Mouse (Mus musculus): ENCODE data around the gene Lrrc25. TPM values are rescaled to one million over a fixed set of nuclear protein-coding genes. Genes with fewer than 3 reads are reported as not detected.

The Lrrc25 gene
- polyA plus RNA-seq, 1 experiment: 1.4 TPM

GRCm38 (mm10) chr8:70663691-70664090 is 47.7 kb downstream of the Lrrc25 start:
- no peak overlapping the region for H3K4me3 ChIP-seq (ENCODE audit: insufficient read depth, low read length)
- peaks cover 4% of the 10 kb centered on the region for H3K4me1 ChIP-seq (ENCODE audit: control insufficient read depth, insufficient read depth, low read length)
- H3K27ac ChIP-seq (ENCODE audit: insufficient read depth, low read length): no peak overlapping the region
- TF ChIP-seq CTCF (IDR thresholded peaks at IDR 0.05; ENCODE audit: extremely low read depth, insufficient read depth, low read length): no peak
- no peak for TF ChIP-seq POLR2A (IDR thresholded peaks at IDR 0.05; ENCODE audit: extremely low read depth, insufficient read depth, low read length)

- H3K4me1 ChIP-seq (ENCODE audit: control insufficient read depth, insufficient read depth, low read length): peaks cover 4% of the 10 kb centered on the region
- TF ChIP-seq CTCF (IDR thresholded peaks at IDR 0.05; ENCODE audit: extremely low read depth, insufficient read depth, low read length) (no peak), POLR2A (IDR thresholded peaks at IDR 0.05; ENCODE audit: extremely low read depth, insufficient read depth, low read length) (no peak)
- no peak overlapping the region for H3K27ac ChIP-seq (ENCODE audit: insufficient read depth, low read length)
- H3K4me3 ChIP-seq (ENCODE audit: insufficient read depth, low read length): no peak overlapping the region
These were observed 48.7 kb downstream of the Lrrc25 start for GRCm38 (mm10) chr8:70664631-70665030.

GRCm38 (mm10) chr8:70665599-70665998 is 49.6 kb downstream of the Lrrc25 start:
- peaks cover 2% of the 10 kb centered on the region for H3K4me1 ChIP-seq (ENCODE audit: control insufficient read depth, insufficient read depth, low read length)
- TF ChIP-seq CTCF (IDR thresholded peaks at IDR 0.05; ENCODE audit: extremely low read depth, insufficient read depth, low read length) (no peak), POLR2A (IDR thresholded peaks at IDR 0.05; ENCODE audit: extremely low read depth, insufficient read depth, low read length) (no peak)
- H3K4me3 ChIP-seq (ENCODE audit: insufficient read depth, low read length): no peak overlapping the region
- no peak overlapping the region for H3K27ac ChIP-seq (ENCODE audit: insufficient read depth, low read length)

GRCm38 (mm10) chr8:70667071-70667470 is 51.1 kb downstream of the Lrrc25 start:
- Histone ChIP-seq H3K4me1 (ENCODE audit: control insufficient read depth, insufficient read depth, low read length) (peaks cover 2% of the 10 kb centered on the region), H3K27ac (ENCODE audit: insufficient read depth, low read length) (no peak overlapping the region), H3K4me3 (ENCODE audit: insufficient read depth, low read length) (no peak overlapping the region)
- no peak for TF ChIP-seq CTCF (IDR thresholded peaks at IDR 0.05; ENCODE audit: extremely low read depth, insufficient read depth, low read length)
- TF ChIP-seq POLR2A (IDR thresholded peaks at IDR 0.05; ENCODE audit: extremely low read depth, insufficient read depth, low read length): no peak

Other genes with a start within 250 kb of the Lrrc25 start
- gene Comp, start 242.6 kb upstream of the Lrrc25 start, polyA plus RNA-seq (2012; rRNA removed): 0.19 and 0.36 TPM in 2 replicates
- 113 and 115 TPM in 2 replicates for gene Crtc1, start 176.6 kb upstream of the Lrrc25 start, polyA plus RNA-seq (2012; rRNA removed)
- gene Klhl26, start 139.2 kb upstream of the Lrrc25 start, polyA plus RNA-seq (2012; rRNA removed): 66.9 and 70.9 TPM in 2 replicates
- 368 and 400 TPM in 2 replicates for gene Tmem59l, start 128.8 kb upstream of the Lrrc25 start, polyA plus RNA-seq (2012; rRNA removed)
- gene Crlf1, start 123.0 kb upstream of the Lrrc25 start, polyA plus RNA-seq (2012; rRNA removed): 2.1 and 8.6 TPM in 2 replicates
- gene Rex1bd, start 109.4 kb upstream of the Lrrc25 start, polyA plus RNA-seq (2012; rRNA removed): 201 and 206 TPM in 2 replicates
- gene Uba52, start 105.4 kb upstream of the Lrrc25 start, polyA plus RNA-seq (2012; rRNA removed): 851 and 918 TPM in 2 replicates
- gene Fkbp8, start 88.4 kb upstream of the Lrrc25 start, polyA plus RNA-seq (2012; rRNA removed): 592 and 612 TPM in 2 replicates
- gene Kxd1, start 88.2 kb upstream of the Lrrc25 start, polyA plus RNA-seq (2012; rRNA removed): 61.0 and 64.4 TPM in 2 replicates
- 23.8 and 23.9 TPM in 2 replicates for gene Ell, start 76.7 kb upstream of the Lrrc25 start, polyA plus RNA-seq (2012; rRNA removed)
- 71.1 and 77.2 TPM in 2 replicates for gene Isyna1, start 21.8 kb upstream of the Lrrc25 start, polyA plus RNA-seq (2012; rRNA removed)
- gene Ssbp4, start 7.3 kb upstream of the Lrrc25 start, polyA plus RNA-seq (2012; rRNA removed): 241 and 249 TPM in 2 replicates
- 0.09 and 0.19 TPM in 2 replicates for gene Gdf15, start 16.3 kb downstream of the Lrrc25 start, polyA plus RNA-seq (2012; rRNA removed)
- 18.1 and 19.7 TPM in 2 replicates for gene Pgpep1, start 44.2 kb downstream of the Lrrc25 start, polyA plus RNA-seq (2012; rRNA removed)
- 100 and 105 TPM in 2 replicates for gene Lsm4, start 57.1 kb downstream of the Lrrc25 start, polyA plus RNA-seq (2012; rRNA removed)
- gene Jund, start 82.8 kb downstream of the Lrrc25 start, polyA plus RNA-seq (2012; rRNA removed): 223 and 226 TPM in 2 replicates
- 0.08 and 0.13 TPM in 2 replicates for gene Iqcn, start 87.3 kb downstream of the Lrrc25 start, polyA plus RNA-seq (2012; rRNA removed)
- 0.09 TPM in 1 of 2 replicates, not detected in the other for gene Gm3336, start 102.4 kb downstream of the Lrrc25 start, polyA plus RNA-seq (2012; rRNA removed)
- 4.8 and 5.9 TPM in 2 replicates for gene Pde4c, start 107.6 kb downstream of the Lrrc25 start, polyA plus RNA-seq (2012; rRNA removed)
- 1,139 and 1,160 TPM in 2 replicates for gene Rab3a, start 138.5 kb downstream of the Lrrc25 start, polyA plus RNA-seq (2012; rRNA removed)
- gene Mpv17l2, start 144.8 kb downstream of the Lrrc25 start, polyA plus RNA-seq (2012; rRNA removed): 51.6 and 59.2 TPM in 2 replicates
- gene Pik3r2, start 160.6 kb downstream of the Lrrc25 start, polyA plus RNA-seq (2012; rRNA removed): 177 and 193 TPM in 2 replicates
- gene Mast3, start 188.9 kb downstream of the Lrrc25 start, polyA plus RNA-seq (2012; rRNA removed): 265 and 282 TPM in 2 replicates
- gene Il12rb1, start 192.3 kb downstream of the Lrrc25 start, polyA plus RNA-seq (2012; rRNA removed): 1.1 TPM in 2 replicates
- gene Arrdc2, start 223.6 kb downstream of the Lrrc25 start, polyA plus RNA-seq (2012; rRNA removed): 31.4 and 35.1 TPM in 2 replicates
- 30.2 and 36.0 TPM in 2 replicates for gene Kcnn1, start 247.1 kb downstream of the Lrrc25 start, polyA plus RNA-seq (2012; rRNA removed)

Data from cortical plate, adult 2 months (tissue).